In genomic region chr6:100223932-100224331, GRCm38 (mm10) we compare ENCODE assay signal across 17 mouse cellular contexts.
DNase-seq lines count a peak whose midpoint lies in the region.
"Had no signal": no experiment of that assay in that cellular context is flagged by ENCODE, and none has a peak within 500 bp of the region (broad histone marks: within the 10 kb centered on the region; RNA-seq: fewer than 3 reads in every experiment).

No protein-coding gene starts in this region.

- H3K9me3 ChIP-seq in heart, embryonic 10.5 days: no peaks in the 10 kb centered on the region
- H3K9me3 ChIP-seq: G1E had no signal

- H3K36me3 ChIP-seq in heart, embryonic 10.5 days: 0 out of 2 replicates have a peak, but pooled peaks cover 7% of the 10 kb centered on the region

- peaks cover 38% of the 10 kb centered on the region for H3K4me1 ChIP-seq in heart, embryonic 10.5 days

- DNase-seq in heart, adult 11 months: peak; percentile 45
- no peak for DNase-seq in heart, embryonic 10.5 days (ENCODE audit: low spot score)
- peak; percentile 52 for DNase-seq in ovary, adult 18-20 months (ENCODE audit: low spot score)
- DNase-seq in ovary, postnatal 36 days (ENCODE audit: low spot score): no peak
- DNase-seq: adrenal gland, adult 2 months; adrenal gland, adult 8-10 months; adrenal gland, postnatal 10 days; adrenal gland, postnatal 14 days; adrenal gland, postnatal 25 days; adrenal gland, postnatal 36 days; B cell, adult 2 months; cerebellum, adult 11 months; cerebellum, adult 11-12 months; cerebellum, adult 18-20 months had no signal

- WGBS in heart, embryonic 10.5 days: 89% methylated on average over 6 of the region's 6 CpGs

- H3K27me3 ChIP-seq in heart, embryonic 10.5 days (ENCODE audit: insufficient read depth, poor library complexity, severe bottlenecking): no peaks in the 10 kb centered on the region
- H3K27me3 ChIP-seq: CH12.LX, Patski had no signal

- H3K27ac ChIP-seq in heart, embryonic 10.5 days: no peak overlapping the region

- no peak overlapping the region for H3K4me3 ChIP-seq in heart, embryonic 10.5 days

Comparison
In these comparisons a context has a peak if more than half of its experiments do, and no peak if none do; other contexts are left out.
1. DNase-seq: peak in heart, adult 11 months (single experiment) and ovary, adult 18-20 months (single experiment); none in heart, embryonic 10.5 days (single experiment) and ovary, postnatal 36 days (single experiment).